Mouse (Mus musculus) cerebellum, adult 2 months (tissue): ENCODE results near the gene Sh3pxd2a. TPM values are rescaled to one million over a fixed set of nuclear protein-coding genes. Genes with fewer than 3 reads are reported as not detected.

Experiments used
- DNase-seq, 2 experiments: peaks; one replicate each; pipeline ENCODE4 v3.0.0; 2021
- H3K27ac ChIP-seq: fragments of 200-500 bp; 2 replicates; pipeline ENCODE4 v1.5.1; 2012; ENCODE audit warnings: low read length, control low read depth, inconsistent platforms; ENCODE audit not compliant: insufficient read depth
- H3K27me3 ChIP-seq: fragments of 200-500 bp; 2 replicates; pipeline ENCODE4 v1.6.1; 2012; ENCODE audit warnings: inconsistent platforms, mild to moderate bottlenecking, low read length, moderate library complexity; ENCODE audit not compliant: control insufficient read depth, insufficient read depth
- H3K4me1 ChIP-seq: fragments of 200-500 bp; 2 replicates; pipeline ENCODE4 v1.6.1; 2011; ENCODE audit warnings: low read length; ENCODE audit not compliant: control insufficient read depth, insufficient read depth
- H3K4me3 ChIP-seq: fragments of 200-500 bp; replicated peaks from 2 replicates; pipeline ENCODE3; 2011; ENCODE audit warnings: mild to moderate bottlenecking, low read depth, low read length, control low read depth; ENCODE audit not compliant: insufficient read depth
- CTCF ChIP-seq: fragments of 200-500 bp; IDR thresholded peaks from 2 replicates; pipeline ENCODE4 v1.5.1; 2011; ENCODE audit warnings: low read depth, mild to moderate bottlenecking, control low read depth, low read length, moderate library complexity, borderline replicate concordance; ENCODE audit not compliant: insufficient read depth
- POLR2A ChIP-seq: fragments of 200-500 bp; IDR thresholded peaks from 2 replicates; pipeline ENCODE4 v1.6.1; 2011; ENCODE audit warnings: low read length, control low read depth, borderline replicate concordance; ENCODE audit not compliant: insufficient read depth
- WGBS: fragments of 180-500 bp; shearing (Covaris S2); methylation state at CpG from one replicate; pipeline ENCODE4 v1.1.7; 2018; 5-methylcytosine and 5-hydroxymethylcytosine counted together
- polyA plus RNA-seq: library from polyadenylated mRNA; depleted of rRNA; stranded (reverse); fragments of >200 nt; gene quantifications from 2 replicates; pipeline ENCODE4 v1.2.3, GENCODE M21; 2012

Gene Sh3pxd2a
- polyA plus RNA-seq, 1 experiment = 7.9 TPM

DNA sequence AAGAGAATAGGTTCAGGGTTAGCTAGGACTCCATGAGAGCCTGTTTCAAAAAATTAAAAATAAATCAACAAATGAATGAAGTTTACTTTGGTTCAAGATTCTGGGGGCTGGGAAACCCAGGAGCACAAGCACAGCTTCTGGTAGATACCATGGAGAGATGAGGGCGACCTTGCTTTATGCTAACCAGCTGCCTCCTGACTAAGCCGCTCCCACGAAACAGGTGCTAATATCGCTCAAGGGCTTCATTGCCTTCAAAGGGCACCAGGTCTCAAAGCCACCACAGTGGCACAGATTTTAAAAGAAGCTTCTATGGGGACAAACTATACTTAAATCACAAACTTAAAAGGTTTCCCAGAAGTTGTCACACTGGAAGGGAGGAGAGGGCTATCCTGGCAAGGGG is 27.2 kb downstream of the Sh3pxd2a start:
- TF ChIP-seq POLR2A (no peak), CTCF (no peak)

DNA sequence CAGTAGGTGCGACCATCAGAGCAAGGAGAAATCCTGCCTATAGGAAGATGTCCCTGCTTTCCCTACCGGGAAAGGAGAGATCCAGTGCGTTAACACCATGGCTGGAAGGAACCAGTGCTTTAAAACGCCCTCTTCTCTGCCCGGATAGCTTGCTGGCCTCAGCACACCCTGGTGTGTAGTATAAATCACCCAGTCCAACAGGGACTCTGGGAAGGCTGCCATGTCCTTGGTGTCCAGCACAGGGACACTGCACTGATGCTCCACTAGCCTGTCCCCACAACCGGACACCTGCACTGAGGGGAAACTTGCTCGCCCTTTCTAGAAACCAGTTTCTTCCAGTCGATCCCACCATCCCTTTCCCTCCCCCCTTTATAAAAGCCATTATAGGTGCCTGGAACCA is 28.0 kb downstream of the Sh3pxd2a start:
- no peak for TF ChIP-seq CTCF
- no peak for TF ChIP-seq POLR2A
- Histone ChIP-seq H3K4me1 (no peaks in the 10 kb centered on the region), H3K27me3 (no peaks in the 10 kb centered on the region), H3K4me3 (no peak overlapping the region), H3K27ac (no peak overlapping the region)
- 82% methylated on average over 8 of the region's 8 CpGs for WGBS
- no peak for DNase-seq

More for the DNA sequence above, 27.2 kb downstream of the Sh3pxd2a start:
- H3K27me3 ChIP-seq = no peaks in the 10 kb centered on the region
- no peak for DNase-seq
- H3K27ac ChIP-seq = no peak overlapping the region
- H3K4me1 ChIP-seq = no peaks in the 10 kb centered on the region
- WGBS = 87% methylated on average over 4 of the region's 4 CpGs
- no peak overlapping the region for H3K4me3 ChIP-seq

DNA sequence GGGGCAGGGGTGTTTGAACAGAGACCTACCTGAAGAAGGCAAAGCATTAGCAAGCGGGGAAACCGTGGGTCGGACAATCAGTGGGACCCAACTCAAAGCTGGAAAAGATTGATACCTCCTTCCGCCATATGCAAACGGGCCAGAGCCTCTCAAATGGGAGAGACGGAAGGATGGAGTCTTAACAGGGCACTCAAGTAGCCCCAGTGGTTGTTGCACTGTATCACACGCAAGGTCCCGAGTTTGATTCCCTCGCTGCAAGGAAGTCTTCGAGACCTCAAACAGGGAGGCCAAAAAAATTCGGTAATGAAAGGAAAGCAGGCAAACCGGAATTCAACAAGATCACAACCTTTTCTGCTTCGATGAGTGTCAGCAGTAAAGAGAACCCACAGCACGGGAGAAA is 29.5 kb downstream of the Sh3pxd2a start:
- Histone ChIP-seq H3K27me3 (no peaks in the 10 kb centered on the region), H3K27ac (no peak overlapping the region), H3K4me3 (no peak overlapping the region), H3K4me1 (no peaks in the 10 kb centered on the region)
- no peak for DNase-seq
- WGBS = 96% methylated on average over 14 of the region's 14 CpGs
- no peak for TF ChIP-seq CTCF
- TF ChIP-seq POLR2A = no peak

DNA sequence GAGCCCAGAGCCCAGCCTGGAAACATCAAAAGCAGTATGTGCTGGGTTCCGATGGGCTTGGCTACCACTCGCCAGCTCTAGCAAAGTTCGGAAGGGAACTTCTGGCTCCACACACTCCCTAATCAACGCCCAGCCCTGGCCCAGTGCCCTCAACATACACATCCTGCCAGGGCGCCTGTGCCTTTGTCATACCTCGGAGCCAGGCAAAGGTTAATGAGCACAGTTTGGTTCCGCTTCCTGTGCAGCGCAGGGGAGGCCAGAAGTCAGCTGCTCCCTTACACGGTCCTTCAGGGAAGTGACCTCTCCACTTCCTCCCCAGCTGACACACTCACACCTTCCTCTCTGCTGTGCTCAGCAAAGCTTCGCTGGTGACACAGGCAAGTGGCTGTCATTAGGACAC is 31.9 kb downstream of the Sh3pxd2a start:
- no peak for DNase-seq
- Histone ChIP-seq H3K4me1 (no peaks in the 10 kb centered on the region), H3K27me3 (no peaks in the 10 kb centered on the region), H3K4me3 (no peak overlapping the region), H3K27ac (no peak overlapping the region)
- TF ChIP-seq POLR2A (no peak), CTCF (no peak)
- WGBS = 28% methylated on average over 10 of the region's 10 CpGs

DNA sequence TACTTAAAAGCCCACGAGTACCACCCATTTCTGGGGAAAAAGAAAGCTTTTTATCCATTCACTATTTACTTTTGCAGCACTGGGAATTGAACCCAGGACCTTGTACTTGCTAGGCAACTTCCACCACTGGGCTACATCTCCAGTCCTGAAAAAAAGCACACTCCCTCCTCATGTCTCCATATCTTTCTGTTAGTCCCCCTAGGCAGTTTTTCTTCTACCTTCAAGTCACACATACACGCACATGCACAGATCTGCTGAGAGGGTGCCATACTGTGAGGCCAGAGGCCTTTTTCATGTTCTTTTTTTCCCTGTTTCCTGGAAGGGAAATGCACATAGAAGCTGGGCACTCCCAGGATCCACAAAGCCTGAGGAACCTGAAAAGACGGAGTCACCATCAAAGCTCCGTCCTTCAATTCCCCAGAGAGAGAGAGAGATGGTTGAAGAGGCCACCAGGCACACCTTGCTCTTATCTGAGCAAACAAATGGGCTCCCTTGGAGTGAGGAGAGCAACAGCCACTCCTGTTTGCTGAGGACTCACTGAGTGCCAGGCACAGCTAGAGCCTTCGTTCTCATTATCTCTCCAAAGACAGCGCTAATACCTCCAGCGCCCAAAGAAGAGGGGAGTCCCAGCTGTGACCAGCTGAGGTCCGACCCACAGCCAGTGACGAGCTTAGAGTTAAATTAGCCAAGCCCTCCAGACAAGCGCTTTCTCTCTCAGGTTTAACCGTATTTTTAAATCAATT is 32.8 kb downstream of the Sh3pxd2a start:
- Histone ChIP-seq H3K4me3 (no peak overlapping the region), H3K27me3 (no peaks in the 10 kb centered on the region), H3K27ac (no peak overlapping the region), H3K4me1 (no peaks in the 10 kb centered on the region)
- 64% methylated on average over 11 of the region's 11 CpGs for WGBS
- TF ChIP-seq CTCF (no peak), POLR2A (no peak)
- no peak for DNase-seq

DNA sequence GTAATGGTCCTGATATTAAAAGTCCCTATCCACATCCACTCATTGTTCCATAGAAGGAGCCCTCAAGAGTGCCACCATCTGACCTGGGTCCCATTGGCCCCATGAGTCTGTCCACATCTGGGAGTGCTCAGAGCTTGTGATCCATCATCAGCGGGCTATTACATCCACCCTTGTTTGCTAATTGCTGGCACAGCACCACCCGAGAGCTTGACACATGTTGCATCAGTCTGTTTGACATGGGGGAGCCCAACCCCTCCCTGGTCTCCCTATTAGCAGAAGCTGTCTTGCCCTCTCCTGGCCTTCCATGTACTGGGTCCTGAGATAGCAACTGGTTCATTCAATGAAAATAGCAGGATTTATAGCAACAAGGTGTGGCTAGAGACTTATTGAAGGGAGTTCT is 34.0 kb downstream of the Sh3pxd2a start:
- Histone ChIP-seq H3K4me3 (no peak overlapping the region), H3K27ac (no peak overlapping the region), H3K27me3 (no peaks in the 10 kb centered on the region), H3K4me1 (no peaks in the 10 kb centered on the region)
- no peak for DNase-seq
- 96% methylated on average over 2 of the region's 2 CpGs for WGBS
- TF ChIP-seq POLR2A (no peak), CTCF (no peak)

DNA sequence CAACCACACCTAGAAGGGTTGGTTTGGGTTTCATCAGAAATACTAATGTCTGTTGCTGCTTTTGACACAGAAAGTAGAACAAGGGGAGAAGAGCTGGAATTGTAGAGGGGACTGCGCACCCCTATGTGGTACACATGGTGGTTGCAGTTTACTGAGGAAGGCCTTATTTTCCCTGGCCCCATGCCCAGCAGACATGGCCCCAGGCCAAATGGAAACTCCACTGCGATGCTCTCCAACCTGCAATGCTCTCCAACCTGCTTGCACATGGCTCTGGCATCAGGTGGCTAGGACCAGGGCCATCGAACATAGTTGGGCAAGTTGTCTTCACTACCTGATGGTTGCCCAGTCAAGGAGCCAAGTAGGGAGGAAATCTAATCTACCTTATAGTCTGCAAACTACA is 35.0 kb downstream of the Sh3pxd2a start:
- no peak for TF ChIP-seq POLR2A
- Histone ChIP-seq H3K27ac (no peak overlapping the region), H3K4me1 (no peaks in the 10 kb centered on the region), H3K27me3 (no peaks in the 10 kb centered on the region; the same call in 1 of the 2 replicates), H3K4me3 (no peak overlapping the region)
- WGBS = 35% methylated on average over 3 of the region's 3 CpGs
- DNase-seq = no peak

DNA sequence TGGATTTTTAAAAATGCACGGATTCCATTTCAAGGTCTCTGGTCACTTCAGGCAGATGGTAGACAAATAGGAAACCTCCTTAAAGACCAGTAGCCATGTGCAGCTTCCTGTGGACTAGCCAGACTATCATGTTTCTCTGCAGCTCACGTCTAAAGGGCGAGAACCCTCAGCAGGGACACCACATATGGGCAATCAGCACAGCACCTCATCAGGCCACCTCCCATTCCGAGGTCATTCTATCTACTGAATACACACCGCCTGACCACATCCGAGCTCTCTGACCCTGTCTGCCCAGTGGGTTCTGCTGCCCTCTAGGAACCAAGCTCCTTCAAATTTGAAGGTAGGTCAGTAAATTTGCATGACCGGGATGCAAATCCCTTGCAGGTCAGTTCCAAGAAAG is 35.4 kb downstream of the Sh3pxd2a start:
- WGBS = 79% methylated on average over 7 of the region's 7 CpGs
- no peak overlapping the region for H3K4me3 ChIP-seq
- H3K4me1 ChIP-seq = no peaks in the 10 kb centered on the region
- no peak overlapping the region for H3K27ac ChIP-seq
- no peaks in the 10 kb centered on the region; the same call in 1 of the 2 replicates for H3K27me3 ChIP-seq
- no peak for DNase-seq
- TF ChIP-seq CTCF (no peak), POLR2A (no peak)
